Mouse (Mus musculus) thymus, adult 2 months (tissue): ENCODE measurements at regions not wholly inside any gene's neighbourhood (a gene's known extent, or its start where the extent isn't known, plus 50 kb on each side); places are given as distances from the start of the nearest gene placed in this dataset.

Source experiments
- DNase-seq: peaks from one replicate; pipeline ENCODE4 v3.0.0; 2021
- H3K27ac ChIP-seq: fragments of 200-500 bp; 2 replicates; pipeline ENCODE4 v1.5.1; 2012; ENCODE audit warnings: low read length, control low read depth; ENCODE audit not compliant: control insufficient read depth, insufficient read depth
- H3K27me3 ChIP-seq: fragments of 200-500 bp; 2 replicates; pipeline ENCODE4 v1.6.1; 2012; ENCODE audit warnings: mild to moderate bottlenecking, low read length, moderate library complexity, mixed read lengths; ENCODE audit not compliant: control insufficient read depth, insufficient read depth
- H3K36me3 ChIP-seq: fragments of 200-500 bp; 2 replicates; pipeline ENCODE4 v1.6.1; 2012; ENCODE audit warnings: mild to moderate bottlenecking, low read length, moderate library complexity; ENCODE audit not compliant: control insufficient read depth, insufficient read depth
- H3K4me1 ChIP-seq: fragments of 200-500 bp; replicated peaks from 2 replicates; pipeline ENCODE4 v1.6.1; 2012; ENCODE audit warnings: low read length; ENCODE audit not compliant: control insufficient read depth, insufficient read depth
- H3K4me3 ChIP-seq: fragments of 200-500 bp; 2 replicates; pipeline ENCODE4 v1.5.1; 2012; ENCODE audit warnings: mild to moderate bottlenecking, low read length, control low read depth, moderate library complexity; ENCODE audit not compliant: control insufficient read depth, insufficient read depth
- CTCF ChIP-seq: fragments of 200-500 bp; IDR thresholded peaks from 2 replicates; pipeline ENCODE4 v1.5.1; 2012; ENCODE audit warnings: mild to moderate bottlenecking, control low read depth, low read length, moderate library complexity, borderline replicate concordance; ENCODE audit not compliant: control insufficient read depth, poor library complexity, insufficient read depth; ENCODE audit errors: extremely low read depth
- POLR2A ChIP-seq: fragments of 200-500 bp; IDR thresholded peaks from 2 replicates; pipeline ENCODE4 v1.6.1; 2012; ENCODE audit warnings: mild to moderate bottlenecking, low read length, control low read depth, moderate library complexity; ENCODE audit not compliant: control insufficient read depth, poor library complexity, insufficient read depth; ENCODE audit errors: extremely low read depth
- WGBS: fragments of 180-500 bp; shearing (Covaris S2); methylation state at CpG from one replicate; pipeline ENCODE4 v1.1.7; 2018; 5-methylcytosine and 5-hydroxymethylcytosine counted together

DNA sequence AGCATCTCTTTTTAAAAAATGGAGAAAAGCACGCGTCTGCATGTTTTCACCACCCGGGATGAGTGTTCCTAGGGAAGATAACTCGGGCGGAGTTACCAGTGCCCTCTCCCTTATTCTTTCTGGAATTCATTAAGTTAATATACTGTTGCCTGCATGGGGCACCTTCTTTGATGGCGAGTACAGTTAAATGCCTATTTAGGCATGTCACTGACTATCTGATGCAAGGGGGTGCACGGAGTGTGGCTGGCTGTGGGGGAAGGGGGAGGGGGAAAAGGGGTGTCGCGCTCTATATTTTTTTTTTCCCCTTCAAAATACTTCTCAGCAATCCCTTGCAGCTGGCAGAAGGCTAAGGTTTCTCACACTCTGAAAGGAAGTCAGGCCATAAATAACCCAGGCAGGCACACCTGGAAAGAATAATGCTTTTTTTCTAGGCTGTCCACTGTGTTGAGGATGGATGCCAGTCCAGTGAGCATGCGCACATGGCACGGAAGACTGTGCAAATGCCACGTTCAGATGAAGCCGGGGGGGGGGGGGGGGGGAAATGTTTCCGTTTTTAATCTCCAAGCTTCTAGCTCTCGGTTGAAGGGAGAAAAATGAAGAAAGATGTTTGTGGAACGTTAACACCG lies 114.8 kb upstream of the Zfhx3 start:
- no peaks in the 10 kb centered on the region for H3K36me3 ChIP-seq
- WGBS, result 49% methylated on average over 17 of the region's 17 CpGs
- H3K27me3 ChIP-seq, result no peaks in the 10 kb centered on the region
- H3K4me3 ChIP-seq, result no peak overlapping the region
- DNase-seq, result no peak
- H3K27ac ChIP-seq, result no peak overlapping the region; the same call in 1 of the 2 replicates
- H3K4me1 ChIP-seq, result peaks cover 2% of the 10 kb centered on the region; the same call in 1 of the 2 replicates
- TF ChIP-seq CTCF (no peak), POLR2A (no peak)

- H3K4me1 ChIP-seq, result peaks cover 2% of the 10 kb centered on the region; the same call in 1 of the 2 replicates
- H3K27ac ChIP-seq, result no peak overlapping the region
- H3K27me3 ChIP-seq, result no peaks in the 10 kb centered on the region
- no peak overlapping the region for H3K4me3 ChIP-seq
- WGBS, result 90% methylated on average over 5 of the region's 5 CpGs
- DNase-seq, result no peak
- TF ChIP-seq CTCF, result no peak
- TF ChIP-seq POLR2A, result no peak
- no peaks in the 10 kb centered on the region for H3K36me3 ChIP-seq
These were observed 113.9 kb upstream of the Zfhx3 start for GRCm38 (mm10) chr8:107828541-107828940.

- 94% methylated on average over 10 of the region's 10 CpGs for WGBS
- Histone ChIP-seq H3K27ac (no peak overlapping the region), H3K27me3 (no peaks in the 10 kb centered on the region), H3K36me3 (no peaks in the 10 kb centered on the region), H3K4me1 (peaks cover 2% of the 10 kb centered on the region; the same call in 1 of the 2 replicates), H3K4me3 (no peak overlapping the region)
- no peak for DNase-seq
- TF ChIP-seq CTCF (no peak), POLR2A (no peak)
These were observed 109.0 kb upstream of the Zfhx3 start for GRCm38 (mm10) chr8:107833481-107833880.

DNA sequence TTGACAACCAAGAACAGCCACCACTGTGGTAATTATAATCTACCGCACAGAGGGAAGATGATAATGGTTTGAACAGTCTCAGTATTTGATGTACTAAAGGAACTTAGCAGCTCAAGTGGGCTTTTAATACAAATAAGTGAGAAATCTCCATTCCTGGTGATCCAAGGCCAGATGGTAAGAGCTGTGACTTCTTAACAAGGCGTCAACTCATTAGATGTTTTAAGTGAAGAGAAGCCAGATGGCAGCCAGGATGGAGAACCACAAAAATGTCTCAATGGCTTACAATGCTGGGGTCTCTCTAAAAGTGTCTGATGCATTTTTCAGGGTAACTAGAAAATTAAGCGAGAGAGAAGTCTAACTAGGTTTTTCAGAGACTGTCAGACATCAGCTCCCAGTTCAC lies 96.3 kb upstream of the Zfhx3 start:
- no peak for TF ChIP-seq CTCF
- no peak for TF ChIP-seq POLR2A
- Histone ChIP-seq H3K4me1 (no peaks in the 10 kb centered on the region), H3K4me3 (no peak overlapping the region), H3K36me3 (no peaks in the 10 kb centered on the region), H3K27me3 (no peaks in the 10 kb centered on the region), H3K27ac (no peak overlapping the region)
- 88% methylated on average over 3 of the region's 3 CpGs for WGBS
- DNase-seq, result no peak

GRCm38 (mm10) chr8:107851236-107852043 lies 91.0 kb upstream of the Zfhx3 start:
- WGBS, result 90% methylated on average over 17 of the region's 17 CpGs
- no peak overlapping the region for H3K4me3 ChIP-seq
- H3K27ac ChIP-seq, result no peak overlapping the region
- no peaks in the 10 kb centered on the region for H3K4me1 ChIP-seq
- H3K36me3 ChIP-seq, result no peaks in the 10 kb centered on the region
- no peak for DNase-seq
- TF ChIP-seq CTCF (no peak), POLR2A (no peak)
- H3K27me3 ChIP-seq, result no peaks in the 10 kb centered on the region

GRCm38 (mm10) chr8:107859770-107860169 lies 82.7 kb upstream of the Zfhx3 start:
- 95% methylated on average over 4 of the region's 4 CpGs for WGBS
- H3K27me3 ChIP-seq, result no peaks in the 10 kb centered on the region
- no peak overlapping the region for H3K4me3 ChIP-seq

DNA sequence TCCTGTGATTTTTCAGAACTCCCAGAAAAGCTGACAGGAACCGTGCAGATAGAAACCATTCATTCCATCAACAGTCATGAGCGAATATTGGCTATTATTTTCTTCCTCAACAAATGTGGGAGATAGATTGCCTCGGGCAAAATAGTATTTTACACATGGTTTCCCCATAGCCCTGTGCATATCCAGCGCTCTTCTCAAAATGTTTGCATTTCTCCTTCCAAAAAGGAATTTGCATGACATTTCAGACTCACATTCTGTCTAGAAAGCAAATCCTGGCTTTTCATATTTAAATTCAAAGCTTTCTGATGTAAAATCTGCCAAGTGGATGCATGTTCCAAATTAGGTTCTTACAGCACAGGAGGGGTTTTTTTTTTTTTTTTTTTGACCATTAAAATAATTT lies 82.2 kb upstream of the Zfhx3 start:
- H3K27ac ChIP-seq, result no peak overlapping the region
- no peaks in the 10 kb centered on the region for H3K36me3 ChIP-seq
- H3K27me3 ChIP-seq, result no peaks in the 10 kb centered on the region
- no peak for DNase-seq
- 91% methylated on average over 4 of the region's 4 CpGs for whole genome bisulfite sequencing
- no peak overlapping the region for H3K4me3 ChIP-seq
- TF ChIP-seq CTCF (no peak), POLR2A (no peak)
- no peaks in the 10 kb centered on the region for H3K4me1 ChIP-seq

More at GRCm38 (mm10) chr8:107859770-107860169, 82.7 kb upstream of the Zfhx3 start:
- no peak for DNase-seq
- TF ChIP-seq CTCF (no peak), POLR2A (no peak)
- H3K4me1 ChIP-seq, result no peaks in the 10 kb centered on the region
- H3K27ac ChIP-seq, result no peak overlapping the region
- H3K36me3 ChIP-seq, result no peaks in the 10 kb centered on the region
